Mouse (Mus musculus) midbrain, embryonic 13.5 days (tissue): Measurements from ENCODE around the gene Cby1. TPM values are rescaled to one million over a fixed set of nuclear protein-coding genes. Genes with fewer than 3 reads are reported as not detected.
A peak's percentile ranks its signal among the peaks of the same experiment; 100 is the strongest.

Experiments used
- ATAC-seq: fragments of 200-750 bp; cut with Nextera tagmentation; 2 replicates; pipeline ENCODE4 v1.8.0; 2017; ENCODE audit warnings: mild to moderate bottlenecking, moderate TSS enrichment, moderate library complexity
- H3K27ac ChIP-seq: fragments of 300-500 bp; sonication (generic); 2 replicates; pipeline ENCODE4 v1.5.1; 2015; ENCODE audit warnings: inconsistent platforms, mild to moderate bottlenecking, moderate library complexity
- H3K27me3 ChIP-seq: fragments of 300-500 bp; sonication (generic); 2 replicates; pipeline ENCODE4 v1.6.1; 2015; ENCODE audit warnings: mild to moderate bottlenecking, inconsistent platforms
- H3K36me3 ChIP-seq: fragments of 300-500 bp; sonication (generic); 2 replicates; pipeline ENCODE4 v1.6.1; 2015; ENCODE audit warnings: mild to moderate bottlenecking, inconsistent platforms
- H3K4me1 ChIP-seq: fragments of 300-500 bp; sonication (generic); replicated peaks from 2 replicates; pipeline ENCODE4 v1.6.1; 2015; ENCODE audit warnings: inconsistent platforms
- H3K4me2 ChIP-seq: fragments of 300-500 bp; sonication (generic); replicated peaks from 2 replicates; pipeline ENCODE4 v1.6.1; 2015; ENCODE audit warnings: moderate library complexity, mild to moderate bottlenecking, inconsistent platforms
- H3K4me3 ChIP-seq: fragments of 300-500 bp; sonication (generic); replicated peaks from 2 replicates; pipeline ENCODE4 v1.5.1; 2015; ENCODE audit warnings: mild to moderate bottlenecking, inconsistent platforms
- H3K9ac ChIP-seq: fragments of 300-500 bp; sonication (generic); replicated peaks from 2 replicates; pipeline ENCODE4 v1.6.1; 2015; ENCODE audit warnings: mild to moderate bottlenecking, inconsistent platforms
- H3K9me3 ChIP-seq: fragments of 300-500 bp; sonication (generic); 2 replicates; pipeline ENCODE4 v1.6.1; 2016; ENCODE audit warnings: mild to moderate bottlenecking, inconsistent platforms
- WGBS: fragments of 180-500 bp; shearing (Covaris S2); methylation state at CpG from one replicate; pipeline ENCODE4 v1.1.7; 2015; 5-methylcytosine and 5-hydroxymethylcytosine counted together
- polyA plus RNA-seq: library from polyadenylated mRNA; unstranded; fragments of >200 nt; fragmentation: Nextera tagmentation; extraction: Ambion mirVana; gene quantifications from 2 replicates; pipeline ENCODE4 v1.2.1, GENCODE M21; 2015

Cby1 gene
- polyA plus RNA-seq, 1 experiment from 2014 or later, result 94.9 TPM

- no peak overlapping the region for H3K27ac ChIP-seq
- H3K4me3 ChIP-seq, result peak overlapping the region; percentile 94
- H3K27me3 ChIP-seq, result no peaks in the 10 kb centered on the region
- H3K9me3 ChIP-seq, result no peaks in the 10 kb centered on the region
- peak overlapping the region; percentile 88 for H3K4me2 ChIP-seq
- peak overlapping the region; percentile 96 for H3K9ac ChIP-seq
- H3K36me3 ChIP-seq, result no peaks in the 10 kb centered on the region; the same call in 1 of the 2 replicates
- peaks cover 62% of the 10 kb centered on the region for H3K4me1 ChIP-seq
- 80% methylated on average over 19 of the region's 19 CpGs for WGBS
- no peak for ATAC-seq
Observed at GRCm38 (mm10) chr15:79683707-79684465, 24.9 kb downstream of the Cby1 start.

DNA sequence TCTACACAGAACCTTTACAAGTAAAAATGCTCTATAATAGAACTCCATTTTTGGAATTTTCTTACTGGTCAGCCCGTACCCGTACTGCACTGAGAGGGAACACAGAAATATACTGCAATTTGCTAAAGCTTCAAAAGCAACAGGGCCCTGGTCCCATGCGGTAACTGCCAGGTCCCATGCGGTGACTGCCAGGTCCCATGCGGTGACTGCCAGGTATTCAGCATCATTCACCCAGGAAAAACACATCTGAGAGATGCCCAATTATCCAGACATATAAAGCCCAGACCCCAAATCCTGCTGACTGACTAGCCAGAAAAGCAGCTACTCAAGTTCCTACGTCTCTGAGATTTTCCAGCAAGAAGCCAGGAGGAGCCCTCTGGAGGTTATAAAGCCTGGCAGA is 25.6 kb downstream of the Cby1 start:
- H3K4me3 ChIP-seq, result peak overlapping the region; percentile 94
- 84% methylated on average over 6 of the region's 6 CpGs for WGBS
- H3K36me3 ChIP-seq, result no peaks in the 10 kb centered on the region; the same call in 1 of the 2 replicates
- peak overlapping the region; percentile 96 for H3K9ac ChIP-seq
- H3K4me2 ChIP-seq, result peak overlapping the region; percentile 88
- no peak for ATAC-seq
- no peak overlapping the region for H3K27ac ChIP-seq
- H3K9me3 ChIP-seq, result no peaks in the 10 kb centered on the region
- H3K27me3 ChIP-seq, result no peaks in the 10 kb centered on the region
- peaks cover 65% of the 10 kb centered on the region for H3K4me1 ChIP-seq

GRCm38 (mm10) chr15:79685141-79685641 is 26.2 kb downstream of the Cby1 start:
- 59% methylated on average over 6 of the region's 6 CpGs for WGBS

GRCm38 (mm10) chr15:79686046-79686869 is 27.3 kb downstream of the Cby1 start:
- no peak for ATAC-seq
- Histone ChIP-seq H3K27ac (no peak overlapping the region), H3K36me3 (no peaks in the 10 kb centered on the region), H3K4me1 (peaks cover 65% of the 10 kb centered on the region), H3K27me3 (no peaks in the 10 kb centered on the region), H3K9ac (peak overlapping the region; percentile 96), H3K4me3 (peak overlapping the region; percentile 94), H3K9me3 (no peaks in the 10 kb centered on the region), H3K4me2 (peak overlapping the region; percentile 88)
- 18% methylated on average over 15 of the region's 15 CpGs for WGBS

More at GRCm38 (mm10) chr15:79685141-79685641, 26.2 kb downstream of the Cby1 start:
- H3K9me3 ChIP-seq, result no peaks in the 10 kb centered on the region
- peaks cover 69% of the 10 kb centered on the region for H3K4me1 ChIP-seq
- no peaks in the 10 kb centered on the region for H3K27me3 ChIP-seq
- H3K36me3 ChIP-seq, result no peaks in the 10 kb centered on the region
- no peak for ATAC-seq
- peak overlapping the region; percentile 94 for H3K4me3 ChIP-seq
- H3K4me2 ChIP-seq, result peak overlapping the region; percentile 88
- no peak overlapping the region for H3K27ac ChIP-seq
- H3K9ac ChIP-seq, result peak overlapping the region; percentile 96

- Histone ChIP-seq H3K27me3 (no peaks in the 10 kb centered on the region), H3K9ac (peak overlapping the region; percentile 96), H3K9me3 (no peaks in the 10 kb centered on the region), H3K4me3 (peak overlapping the region; percentile 94), H3K36me3 (no peaks in the 10 kb centered on the region), H3K27ac (peak overlapping the region; percentile 95), H3K4me2 (peak overlapping the region; percentile 88), H3K4me1 (peaks cover 70% of the 10 kb centered on the region)
- WGBS, result under 1% methylated on average over 27 of the region's 33 CpGs
- ATAC-seq, result no peak
Observed at GRCm38 (mm10) chr15:79687175-79687574, 28.2 kb downstream of the Cby1 start.

DNA sequence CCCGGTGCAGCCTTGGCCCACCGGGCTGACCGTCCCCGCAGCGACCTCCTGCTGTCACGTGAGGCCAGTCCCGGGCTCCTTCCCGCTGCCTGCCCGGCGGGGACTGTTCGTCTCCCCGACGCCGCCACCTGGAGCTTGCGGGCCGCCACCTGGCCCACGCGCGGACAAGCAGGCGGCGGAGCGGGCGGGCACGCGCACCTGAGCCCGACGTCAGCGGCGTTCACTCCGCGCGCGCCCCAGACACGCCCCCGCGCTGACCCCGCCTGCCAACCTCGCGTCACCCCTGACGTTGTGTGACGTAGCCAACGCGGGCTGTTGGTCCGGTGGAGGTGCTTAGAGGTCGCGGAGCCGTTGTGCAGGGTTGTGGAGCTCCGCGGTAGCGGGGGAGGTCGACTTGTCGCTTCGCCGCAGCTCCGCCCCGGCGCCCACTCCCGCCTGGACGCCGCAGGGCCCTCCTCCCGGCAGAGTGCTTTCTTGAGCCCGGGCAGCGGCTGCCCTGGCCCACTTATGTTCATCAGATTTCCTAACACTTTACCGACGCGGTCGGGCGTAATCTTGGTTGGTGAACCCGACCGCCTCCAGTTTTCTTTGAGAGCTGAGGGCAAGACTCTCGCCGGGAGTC is 28.8 kb downstream of the Cby1 start, which contains the start of gene Josd1:
TSS of gene Josd1 (minus strand) at position 274 of the 622 bp plus-strand sequence.
- peak within 1 kb of the TSS; percentile 88 for H3K4me2 ChIP-seq
- peak; percentile 48 for ATAC-seq
- no peaks in the 10 kb centered on the region for H3K27me3 ChIP-seq
- H3K4me3 ChIP-seq, result peak within 1 kb of the TSS; percentile 94
- under 1% methylated on average over 64 of the region's 72 CpGs for WGBS
- H3K36me3 ChIP-seq, result no peaks in the 10 kb centered on the region
- H3K27ac ChIP-seq, result peak within 1 kb of the TSS; percentile 95
- H3K4me1 ChIP-seq, result peaks cover 70% of the 10 kb centered on the region
- no peaks in the 10 kb centered on the region for H3K9me3 ChIP-seq
- H3K9ac ChIP-seq, result peak within 1 kb of the TSS; percentile 96

GRCm38 (mm10) chr15:79688268-79688956 is 29.4 kb downstream of the Cby1 start:
- H3K4me2 ChIP-seq, result peak overlapping the region; percentile 88
- no peaks in the 10 kb centered on the region for H3K9me3 ChIP-seq
- no peak for ATAC-seq
- peak overlapping the region; percentile 94 for H3K4me3 ChIP-seq
- peak overlapping the region; percentile 96 for H3K9ac ChIP-seq
- H3K36me3 ChIP-seq, result no peaks in the 10 kb centered on the region
- peak overlapping the region; percentile 95 for H3K27ac ChIP-seq
- H3K27me3 ChIP-seq, result no peaks in the 10 kb centered on the region
- 4% methylated on average over 8 of the region's 8 CpGs for WGBS
- peaks cover 70% of the 10 kb centered on the region for H3K4me1 ChIP-seq

GRCm38 (mm10) chr15:79689662-79690425 is 30.8 kb downstream of the Cby1 start:
- 16% methylated on average over 24 of the region's 24 CpGs for WGBS
- ATAC-seq, result no peak
- H3K4me2 ChIP-seq, result peak overlapping the region; percentile 62
- H3K27me3 ChIP-seq, result no peaks in the 10 kb centered on the region
- peaks cover 66% of the 10 kb centered on the region for H3K4me1 ChIP-seq
- no peak overlapping the region for H3K9ac ChIP-seq
- H3K36me3 ChIP-seq, result peaks cover 8% of the 10 kb centered on the region
- no peaks in the 10 kb centered on the region for H3K9me3 ChIP-seq
- peak overlapping the region; percentile 66 for H3K27ac ChIP-seq
- peak overlapping the region; percentile 90 for H3K4me3 ChIP-seq

DNA sequence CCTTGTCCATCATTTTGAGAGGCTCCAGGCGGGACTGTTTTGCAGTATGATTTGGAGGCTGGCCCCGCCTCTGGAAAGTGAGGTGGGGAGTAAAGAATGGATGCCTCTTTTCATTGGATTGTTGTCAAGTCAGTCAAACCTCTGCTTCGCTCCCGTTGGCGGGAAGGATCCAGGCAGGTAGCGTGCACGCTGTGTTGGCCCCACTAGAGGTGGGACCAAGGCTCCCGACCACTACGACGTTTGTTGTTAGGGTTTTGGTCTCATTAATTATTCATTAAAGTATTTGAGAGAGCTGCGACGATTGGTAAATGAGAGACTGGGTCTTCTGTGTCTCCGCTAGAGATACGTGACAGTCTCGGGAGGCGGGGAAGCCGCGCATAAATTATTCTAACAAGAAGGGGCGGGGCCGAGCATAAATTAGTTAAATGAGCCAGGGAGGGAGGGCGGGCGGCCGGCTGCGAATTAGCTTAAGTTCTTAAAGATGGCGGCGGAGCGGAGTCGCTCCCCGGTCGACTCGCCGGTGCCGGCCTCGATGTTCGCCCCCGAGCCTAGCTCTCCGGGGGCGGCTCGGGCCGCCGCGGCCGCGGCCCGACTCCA is 31.5 kb downstream of the Cby1 start, which contains the start of gene Gtpbp1:
TSS of gene Gtpbp1 (plus strand) at position 420 of the 597 bp plus-strand sequence.
- Histone ChIP-seq H3K9ac (peak within 1 kb of the TSS; percentile 91), H3K4me2 (peak within 1 kb of the TSS; percentile 99), H3K4me3 (peak within 1 kb of the TSS; percentile 90), H3K9me3 (no peaks in the 10 kb centered on the region), H3K36me3 (peaks cover 10% of the 10 kb centered on the region), H3K27ac (peak within 1 kb of the TSS; percentile 91), H3K27me3 (no peaks in the 10 kb centered on the region), H3K4me1 (peaks cover 59% of the 10 kb centered on the region)
- peak; percentile 98 for ATAC-seq
- WGBS, result 0% methylated on average over 45 of the region's 45 CpGs

DNA sequence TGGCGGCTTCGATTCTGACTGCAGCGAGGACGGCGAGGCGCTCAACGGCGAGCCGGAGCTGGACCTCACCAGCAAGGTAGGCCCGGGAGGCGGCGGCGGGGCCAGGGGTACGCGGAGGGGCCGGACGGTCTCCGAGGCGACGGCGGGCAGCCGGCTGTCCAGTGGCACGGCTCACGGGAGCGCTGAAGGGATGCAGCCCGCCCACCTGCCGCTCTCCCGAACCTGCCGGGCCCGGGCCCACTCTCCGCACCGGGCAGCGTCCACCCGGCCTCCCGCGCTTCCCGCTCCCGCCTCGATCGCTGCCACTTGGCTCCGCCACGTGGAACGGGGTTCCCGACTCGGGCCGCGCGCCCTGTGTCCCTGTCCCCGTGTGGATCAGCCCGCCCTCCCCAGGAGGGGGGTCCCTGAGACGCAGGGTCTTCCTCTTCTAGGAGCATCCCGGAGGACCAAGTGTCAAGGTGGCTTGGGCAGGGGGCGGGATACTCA is 32.1 kb downstream of the Cby1 start:
- no peaks in the 10 kb centered on the region for H3K9me3 ChIP-seq
- peak overlapping the region; percentile 99 for H3K4me2 ChIP-seq
- ATAC-seq, result peak; percentile 43; the same call in 1 of the 2 replicates
- H3K36me3 ChIP-seq, result peaks cover 12% of the 10 kb centered on the region
- peak overlapping the region; percentile 91 for H3K27ac ChIP-seq
- peak overlapping the region; percentile 91 for H3K9ac ChIP-seq
- peak overlapping the region; percentile 90 for H3K4me3 ChIP-seq
- peaks cover 53% of the 10 kb centered on the region for H3K4me1 ChIP-seq
- no peaks in the 10 kb centered on the region for H3K27me3 ChIP-seq
- under 1% methylated on average over 39 of the region's 53 CpGs for WGBS
